Comparison of ENCODE assay signal across 8 mouse cellular contexts in genomic region chr17:29317380-29317779, GRCm38 (mm10). TPM values are rescaled to one million over a fixed set of nuclear protein-coding genes. Genes with fewer than 3 reads are reported as not detected.
DNase-seq lines count a peak whose midpoint lies in the region; ATAC-seq and TF ChIP-seq lines count a peak whose summit lies in the region.
"Not testable (repeated sequence)": the region's sequence is repeated elsewhere in the genome, so short reads cannot be mapped to it uniquely, and the experiment has no call there.

Pi16 (plus strand) TSS chr17:29317680.

- H3K9ac ChIP-seq in ES-E14 (ENCODE audit: insufficient read depth, low read depth, low read length, poor library complexity, severe bottlenecking); heart, postnatal 0 days (replicated peaks; ENCODE audit: low read depth, low read length); kidney, embryonic 15.5 days; liver, embryonic 11.5 days (ENCODE audit: low read depth, low read length): not testable (repeated sequence)

- WGBS in heart, postnatal 0 days = 93% methylated on average over 3 of the region's 3 CpGs
- 85% methylated on average over 3 of the region's 3 CpGs for WGBS in kidney, embryonic 15.5 days
- WGBS in liver, embryonic 11.5 days = 72% methylated on average over 3 of the region's 3 CpGs
- WGBS in thymus, adult 2 months = 92% methylated on average over 3 of the region's 3 CpGs

- not testable (repeated sequence) for H3K9me3 ChIP-seq in ES-E14 (ENCODE audit: control insufficient read depth, insufficient read depth, low read depth, low read length); heart, postnatal 0 days (replicated peaks; ENCODE audit: control insufficient read depth, low read length); kidney, embryonic 15.5 days (replicated peaks); liver, embryonic 11.5 days (ENCODE audit: control insufficient read depth, low read length)

- H3K4me3 ChIP-seq in ES-E14 (ENCODE audit: insufficient read depth in 1 of 2, low read depth in 1 of 2, low read length in 2 of 2, poor library complexity in 1 of 2, severe bottlenecking in 1 of 2); heart, postnatal 0 days (ENCODE audit: low read depth, low read length); kidney, embryonic 15.5 days (replicated peaks); liver, embryonic 11.5 days (ENCODE audit: low read depth, low read length); thymus, adult 2 months (ENCODE audit: control insufficient read depth, insufficient read depth, low read length): not testable (repeated sequence)

- not testable (repeated sequence) for TF ChIP-seq POLR2A in thymus, adult 2 months (IDR thresholded peaks at IDR 0.05; ENCODE audit: control insufficient read depth, extremely low read depth, insufficient read depth, low read length, poor library complexity)

- not testable (repeated sequence) for ATAC-seq in heart, postnatal 0 days (ENCODE audit: insufficient read depth, low read depth); kidney, embryonic 15.5 days (replicated peaks; ENCODE audit: low FRiP score); liver, embryonic 11.5 days (replicated peaks; ENCODE audit: low FRiP score)

- not testable (repeated sequence) for H3K4me2 ChIP-seq in heart, postnatal 0 days (ENCODE audit: low read depth, low read length); kidney, embryonic 15.5 days; liver, embryonic 11.5 days

- not testable (repeated sequence) for H3K36me3 ChIP-seq in ES-E14 (ENCODE audit: control insufficient read depth, insufficient read depth, low read length, poor library complexity, severe bottlenecking); heart, postnatal 0 days (replicated peaks; ENCODE audit: control insufficient read depth, insufficient read depth, low read length); kidney, embryonic 15.5 days; liver, embryonic 11.5 days (ENCODE audit: control insufficient read depth, insufficient read depth, low read length); thymus, adult 2 months (ENCODE audit: control insufficient read depth, insufficient read depth, low read length)

- H3K27ac ChIP-seq in ES-E14 (ENCODE audit: insufficient read depth, low read depth, low read length, poor library complexity, severe bottlenecking); thymus, adult 2 months (ENCODE audit: control insufficient read depth, insufficient read depth, low read length): not testable (repeated sequence)
- H3K27ac ChIP-seq in heart, postnatal 0 days (ENCODE audit: low read depth) = peak within 1 kb of the TSS; percentile 78
- H3K27ac ChIP-seq in kidney, embryonic 15.5 days = peak within 1 kb of the TSS; percentile 75
- peak within 1 kb of the TSS; percentile 51; the same call in 1 of the 2 replicates for H3K27ac ChIP-seq in liver, embryonic 11.5 days (ENCODE audit: low read depth, low read length)

- H3K27me3 ChIP-seq in heart, postnatal 0 days (ENCODE audit: control insufficient read depth, insufficient read depth, low read length) = peaks cover 17% of the 10 kb centered on the region; the same call in 1 of the 2 replicates
- peaks cover 22% of the 10 kb centered on the region for H3K27me3 ChIP-seq in kidney, embryonic 15.5 days
- peaks cover 27% of the 10 kb centered on the region for H3K27me3 ChIP-seq in liver, embryonic 11.5 days (replicated peaks; ENCODE audit: control insufficient read depth, insufficient read depth, low read length)
- not testable (repeated sequence) for H3K27me3 ChIP-seq in thymus, adult 2 months (ENCODE audit: control insufficient read depth, insufficient read depth, low read length)

- not testable (repeated sequence) for H3K4me1 ChIP-seq in ES-E14 (ENCODE audit: control insufficient read depth in 2 of 2, insufficient read depth in 2 of 2, low read length in 2 of 2, poor library complexity in 1 of 2); heart, postnatal 0 days (ENCODE audit: control insufficient read depth, insufficient read depth); thymus, adult 2 months (replicated peaks; ENCODE audit: control insufficient read depth, insufficient read depth, low read length)
- H3K4me1 ChIP-seq in kidney, embryonic 15.5 days = peaks cover 47% of the 10 kb centered on the region
- peaks cover 12% of the 10 kb centered on the region; the same call in 1 of the 2 replicates for H3K4me1 ChIP-seq in liver, embryonic 11.5 days (replicated peaks; ENCODE audit: control insufficient read depth, insufficient read depth, low read length)

- DNase-seq in ES-E14 (ENCODE audit: low read depth, low spot score); adrenal gland, postnatal 4 days (ENCODE audit: low spot score in 2 of 2); gastrocnemius, adult 18-20 months (ENCODE audit: low spot score); heart, adult 18-20 months; heart, postnatal 0 days (ENCODE audit: low spot score); liver, embryonic 11.5 days (ENCODE audit: low spot score); thymus, adult 2 months: not testable (repeated sequence)

- in situ Hi-C loops in ES-E14 (cut with MboI; ENCODE audit: low sequenced_read_pairs in 2 of 2, unreplicated experiment in 2 of 2) = not testable (repeated sequence)

- not testable (repeated sequence) for TF ChIP-seq CTCF in heart, postnatal 0 days (IDR thresholded peaks at IDR 0.05; ENCODE audit: low read depth); thymus, adult 2 months (IDR thresholded peaks at IDR 0.05; ENCODE audit: borderline replicate concordance, control insufficient read depth, extremely low read depth, insufficient read depth, low read length, poor library complexity)

- not testable (repeated sequence) for TF ChIP-seq EP300 in heart, postnatal 0 days (IDR thresholded peaks at IDR 0.05; ENCODE audit: low read depth)

TF ChIP-seq in ES-E14, 5 proteins besides CTCF, POLR2A, EP300 and RAD21:
- TF ChIP-seq ZNF384 (IDR thresholded peaks at IDR 0.05; ENCODE audit: low read depth, low read length) = 0 out of 2 replicates have a peak, but pooled peaks have one; percentile 28

RNA-seq across cellular contexts. Expression of gene Pi16, which starts in this region (rescaled TPM):
- total RNA-seq in ES-E14 (2012; rRNA removed) = 0.37 and 0.71 TPM in 2 replicates
- total RNA-seq in adrenal gland, postnatal 4 days (2021) = 10 to 100 TPM; 11.3 to 13.3 TPM
- 10 to 100 TPM; 16.2 to 23.7 TPM for total RNA-seq in gastrocnemius, adult 18-20 months (2021)
- total RNA-seq in heart, adult 18-20 months (2021) = 10 to 100 TPM; 22.7 to 29.1 TPM
- total RNA-seq in heart, postnatal 0 days (2014; rRNA removed; ENCODE audit: low replicate concordance) = 3.6 and 12.4 TPM in 2 replicates
- polyA plus RNA-seq in heart, postnatal 0 days (2015; fragmentation: Nextera tagmentation; extraction: Ambion mirVana) = 4.5 and 4.8 TPM in 2 replicates
- 3.4 and 5.8 TPM in 2 replicates for polyA plus RNA-seq in kidney, embryonic 15.5 days (2015; fragmentation: Nextera tagmentation; extraction: Ambion mirVana)
- polyA plus RNA-seq in liver, embryonic 11.5 days (2014; fragmentation: Nextera tagmentation; extraction: Ambion mirVana) = 0.32 and 0.51 TPM in 2 replicates
- polyA plus RNA-seq in thymus, adult 2 months (2012; rRNA removed) = 22.7 and 24.5 TPM in 2 replicates
